Mouse (Mus musculus) layer of hippocampus, adult 11-12 months (tissue): ENCODE results near the gene Hes6.

Source experiments
- DNase-seq: peaks from one replicate; pipeline ENCODE4 v3.0.0; 2022; ENCODE audit warnings: low spot score

The Hes6 gene

DNA sequence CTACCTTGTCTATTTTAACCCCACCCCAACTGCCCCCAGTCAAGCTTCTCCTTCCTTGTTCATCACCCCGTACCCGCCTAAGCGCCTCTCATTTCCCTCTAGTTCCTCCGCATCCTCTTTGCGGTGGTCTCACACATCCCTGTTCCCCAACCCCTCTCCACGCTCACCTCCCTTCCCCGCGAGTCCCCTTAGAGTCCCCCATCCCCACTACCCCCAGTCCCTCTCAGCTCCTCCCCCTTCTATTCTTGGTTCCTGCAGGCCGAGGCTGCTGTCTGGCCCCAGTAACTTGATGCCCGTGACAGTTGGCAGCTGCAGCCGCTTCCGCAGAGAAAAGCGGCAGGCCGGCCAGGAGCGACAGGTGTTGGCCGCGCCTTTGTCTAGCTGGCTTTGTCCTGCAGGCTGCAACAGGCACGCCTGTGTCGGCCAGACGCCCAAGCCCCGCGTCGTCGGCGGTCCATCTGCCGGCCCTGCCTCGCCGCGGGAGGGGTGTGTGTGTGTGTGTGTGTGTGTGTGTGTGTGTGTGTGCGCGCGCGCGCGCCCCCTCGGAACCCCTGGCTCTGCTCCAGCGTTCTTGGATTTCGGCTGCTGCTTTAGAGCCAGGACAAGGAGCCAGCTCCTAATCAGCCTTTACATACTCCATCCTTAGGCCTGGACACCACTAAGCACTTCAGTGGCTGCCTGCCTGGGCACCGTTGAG is at the start of gene Hes6:
Gene Hes6 (minus strand): TSS at position 141 of the 697 bp plus-strand sequence.
- DNase-seq: peak; percentile 66

DNA sequence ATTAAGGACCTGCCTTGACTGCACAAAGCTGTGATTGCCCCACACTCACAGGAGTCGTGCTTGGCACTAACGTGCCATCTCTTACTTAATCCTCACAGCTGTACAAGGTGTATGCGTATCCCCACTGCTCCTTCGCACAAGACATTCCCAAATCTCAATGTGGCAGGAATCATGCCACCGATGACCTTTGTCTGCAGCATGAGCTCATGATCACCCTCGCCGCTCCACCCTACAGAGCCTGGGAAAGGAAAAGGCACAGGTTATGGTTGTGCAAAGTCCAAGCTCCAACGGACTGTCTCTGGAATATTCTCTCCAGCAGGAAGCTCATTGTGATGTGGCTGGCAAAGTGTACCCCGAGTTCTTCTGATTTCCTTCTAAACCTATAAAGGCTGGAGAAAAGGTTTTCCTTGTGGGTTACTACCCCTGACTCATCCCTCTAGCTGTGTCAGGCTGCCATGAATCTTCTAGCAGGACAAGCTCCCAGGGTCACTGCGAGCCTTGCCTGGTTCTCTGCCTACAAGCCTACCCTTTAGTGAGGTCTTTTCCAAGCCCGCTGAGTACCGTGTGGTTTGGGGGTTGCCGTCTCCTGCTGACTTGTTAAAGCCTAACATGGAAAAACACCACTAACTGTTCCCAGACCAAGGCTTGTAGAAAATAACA is 49.6 kb upstream of the Hes6 start:
- no peak for DNase-seq

DNA sequence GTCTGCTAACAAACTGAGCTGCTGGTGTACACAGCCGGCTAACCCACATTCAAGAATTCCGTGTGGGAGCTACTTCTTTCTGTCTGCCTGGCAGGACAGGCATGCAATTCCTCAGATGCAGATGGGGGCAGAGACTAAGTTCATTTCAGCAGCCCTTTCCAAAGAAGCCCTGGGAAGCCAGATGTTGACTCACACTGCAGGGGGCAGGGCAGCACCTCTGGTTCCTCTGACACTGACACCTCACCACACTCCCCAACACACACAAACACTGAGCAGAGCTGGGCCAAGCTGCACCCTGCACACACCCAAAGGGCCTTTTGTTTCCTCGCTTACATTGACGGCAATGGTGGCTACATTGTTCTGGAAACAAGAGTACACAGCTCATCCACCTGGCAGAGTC is 46.7 kb upstream of the Hes6 start:
- DNase-seq: no peak

DNA sequence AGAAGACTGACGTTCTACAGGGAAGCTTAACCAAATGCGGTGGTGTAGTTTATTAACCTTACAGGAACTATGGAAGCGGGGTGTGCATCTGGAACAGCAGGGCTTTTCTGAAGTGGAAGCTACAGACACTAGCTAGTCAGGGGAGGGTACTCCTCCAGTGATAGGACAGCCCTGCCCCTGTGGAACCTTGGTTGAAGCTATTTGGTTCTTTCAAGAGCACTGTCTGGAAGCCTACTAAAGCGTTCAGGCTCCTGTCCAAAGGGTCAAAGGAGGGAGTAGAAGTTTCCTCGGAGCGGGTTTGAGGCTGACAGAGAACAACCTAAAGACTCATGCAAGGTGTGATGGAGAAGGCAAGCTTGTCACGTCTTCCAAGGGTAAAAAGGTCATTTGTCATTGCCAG is 46.2 kb upstream of the Hes6 start:
- DNase-seq: no peak

DNA sequence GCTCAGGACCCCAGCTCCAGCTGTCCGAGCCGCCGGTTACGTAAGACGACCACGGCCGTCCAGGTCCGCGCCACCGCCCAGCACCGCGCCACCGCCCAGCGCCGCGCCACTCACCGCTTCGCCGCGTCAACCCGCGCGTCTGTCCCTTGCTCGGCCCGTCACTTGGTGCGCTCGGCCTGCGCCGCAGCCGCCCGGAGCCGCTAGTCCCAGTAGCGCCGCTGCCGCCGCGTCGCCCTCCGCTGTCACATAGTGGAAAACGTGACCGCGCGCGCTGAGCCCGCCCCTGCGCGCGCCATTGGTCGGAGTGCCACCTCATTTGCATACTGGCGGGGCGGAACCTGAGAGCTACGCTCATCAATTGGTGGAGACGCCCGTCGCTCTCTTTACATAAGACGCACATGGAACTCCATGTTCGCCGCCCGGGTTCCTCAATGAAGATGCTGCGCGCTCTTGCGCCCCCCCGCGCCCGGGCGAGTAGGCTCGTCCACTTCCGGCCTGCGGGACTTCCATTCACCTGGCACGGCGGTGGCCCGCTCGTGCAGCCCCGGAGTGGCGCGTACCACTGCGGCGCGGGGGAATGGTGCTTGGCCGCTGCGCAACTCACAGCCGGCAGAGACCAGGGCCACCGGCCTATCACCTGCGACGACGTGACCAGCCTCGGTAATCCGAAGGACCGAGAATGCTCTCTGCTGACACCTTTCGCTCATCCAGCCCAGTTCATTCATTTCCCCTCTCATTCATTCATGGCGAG is 45.4 kb upstream of the Hes6 start, which contains the start of gene Per2:
Gene Per2 (minus strand): TSS at position 266 of the 751 bp plus-strand sequence.
- DNase-seq: peak; percentile 100

DNA sequence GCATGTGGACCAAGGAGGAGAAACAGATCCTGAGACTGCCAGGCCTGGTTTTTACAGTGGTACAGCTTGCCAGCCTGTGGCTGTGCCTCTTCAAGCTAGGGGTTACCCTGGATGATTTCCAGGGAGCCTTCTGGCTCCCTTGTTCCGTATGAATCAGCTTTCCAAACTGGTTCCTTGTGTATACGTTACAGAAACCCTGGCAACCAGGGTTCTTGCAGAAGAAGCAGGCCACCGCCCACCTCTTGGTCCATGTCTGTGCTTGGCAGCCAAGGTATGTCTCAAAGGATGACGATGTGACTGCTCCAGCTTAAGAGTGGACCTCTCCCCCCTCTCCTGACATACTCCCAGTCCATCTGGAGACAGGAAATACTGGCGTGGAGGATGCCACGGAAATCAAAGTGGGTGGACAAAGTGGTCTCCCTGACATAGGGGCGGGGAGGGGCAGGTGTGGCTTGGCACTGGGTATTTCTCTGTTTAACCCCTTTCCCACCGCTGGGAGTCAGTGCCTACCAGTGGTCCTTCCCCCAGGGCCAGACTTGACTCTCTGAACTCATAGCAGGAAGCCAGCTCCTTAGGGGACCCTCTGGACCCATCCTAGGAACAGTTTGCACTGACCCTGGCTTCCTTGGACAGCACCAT is 44.5 kb upstream of the Hes6 start:
- peak; percentile 63 for DNase-seq

DNA sequence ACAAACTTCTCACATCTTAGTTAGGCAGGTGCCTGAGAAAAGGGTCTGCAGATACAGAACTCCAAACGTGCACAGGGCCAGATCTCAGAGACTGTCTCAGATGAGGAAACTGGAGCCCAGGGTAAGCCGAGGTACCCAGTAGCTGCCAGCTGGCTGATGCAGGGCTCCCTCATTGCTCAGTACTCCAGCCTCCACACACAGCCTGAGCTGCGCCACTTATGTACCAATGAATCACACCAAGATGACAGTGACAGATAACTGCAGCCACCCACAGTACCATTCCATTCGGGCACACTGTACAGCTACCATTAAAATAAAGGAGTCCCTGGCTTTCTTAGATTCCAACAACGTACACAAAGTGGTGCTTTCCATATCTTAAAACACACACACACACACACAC is 43.9 kb upstream of the Hes6 start:
- peak; percentile 72 for DNase-seq

DNA sequence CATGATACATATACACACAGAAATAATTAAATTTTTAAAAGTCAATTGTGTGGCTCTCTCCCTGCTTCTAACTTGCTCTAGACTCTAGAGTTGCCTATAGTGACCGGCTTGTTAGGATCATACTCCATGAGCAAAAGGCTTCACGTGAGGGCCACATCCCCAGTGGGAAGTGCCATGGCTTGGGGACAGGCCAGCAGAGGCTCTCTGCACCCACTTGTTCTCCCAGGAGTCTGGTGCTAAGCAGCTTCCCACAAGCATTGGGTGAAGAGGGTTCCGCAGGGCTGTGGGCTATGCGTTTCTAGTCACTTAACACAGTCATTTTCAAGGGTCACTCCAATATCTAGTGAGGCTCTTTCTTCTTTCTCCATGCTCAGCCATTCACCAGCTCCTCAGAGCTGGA is 43.3 kb upstream of the Hes6 start:
- DNase-seq: no peak

DNA sequence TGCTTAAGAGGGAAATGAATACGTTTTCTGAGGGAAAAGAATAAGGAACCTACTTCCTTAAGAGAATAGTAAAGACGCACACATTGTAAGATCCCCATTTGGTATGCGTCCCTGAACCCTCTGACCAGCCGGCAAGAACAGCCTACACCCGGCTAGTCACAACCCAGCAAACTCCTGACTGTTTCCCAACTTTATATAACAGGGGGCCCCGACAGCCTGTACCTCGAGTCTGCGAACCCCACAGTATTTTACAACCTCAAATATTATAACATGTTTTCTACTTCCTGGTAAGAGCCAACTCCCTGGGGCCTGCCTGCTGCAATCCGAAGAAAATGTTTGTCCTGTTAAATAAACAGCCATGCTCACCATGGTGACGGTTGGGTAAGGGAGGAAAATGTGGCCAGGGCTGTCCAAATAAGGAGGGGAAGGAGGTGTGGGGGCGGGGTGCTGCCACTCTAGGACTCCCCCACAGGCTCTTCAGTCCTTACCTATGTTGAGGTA is 42.5 kb upstream of the Hes6 start:
- DNase-seq: no peak

DNA sequence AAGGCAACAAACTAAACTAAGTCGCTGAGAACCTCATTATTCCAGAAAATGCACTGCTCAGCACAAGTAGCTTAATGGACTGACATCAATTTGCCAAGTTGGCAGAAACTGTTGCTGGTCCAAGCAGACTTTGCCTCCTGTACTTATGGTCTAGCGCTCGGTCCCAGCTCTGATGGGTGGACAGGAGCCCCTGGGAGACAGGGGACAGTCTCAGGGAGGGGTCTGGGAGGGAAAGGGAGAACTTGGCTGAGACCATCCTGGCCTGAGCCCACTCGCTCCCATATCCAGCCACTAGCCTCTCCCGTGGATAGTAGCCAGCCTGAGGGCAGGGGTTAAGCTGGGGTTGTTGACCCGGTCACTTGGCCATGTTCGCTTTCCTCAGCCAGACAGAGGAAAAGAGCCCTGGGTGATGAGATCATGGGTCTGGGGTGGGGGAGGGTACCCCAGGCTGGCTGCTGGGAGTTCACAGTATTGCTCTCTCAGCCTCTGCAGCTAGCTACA is 41.9 kb upstream of the Hes6 start:
- no peak for DNase-seq

DNA sequence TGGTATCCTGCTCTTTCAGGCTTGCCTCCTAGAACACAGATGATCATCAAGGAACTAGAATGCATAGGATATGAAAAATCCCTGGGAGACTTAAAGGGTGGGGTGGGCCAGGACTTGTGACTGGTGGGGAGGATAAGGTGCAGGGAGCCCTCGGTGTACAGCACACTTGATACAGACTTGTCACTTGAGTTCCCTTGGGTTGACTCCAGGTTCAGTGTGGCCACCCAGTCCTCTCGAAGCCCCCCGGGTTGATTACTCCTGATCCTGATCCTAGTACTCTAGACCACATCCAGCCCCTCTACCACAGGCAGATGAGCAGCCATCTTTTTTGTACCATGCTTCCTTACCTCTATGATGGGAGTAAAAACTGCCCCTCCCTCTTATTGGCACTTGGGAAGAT is 41.1 kb upstream of the Hes6 start:
- no peak for DNase-seq

DNA sequence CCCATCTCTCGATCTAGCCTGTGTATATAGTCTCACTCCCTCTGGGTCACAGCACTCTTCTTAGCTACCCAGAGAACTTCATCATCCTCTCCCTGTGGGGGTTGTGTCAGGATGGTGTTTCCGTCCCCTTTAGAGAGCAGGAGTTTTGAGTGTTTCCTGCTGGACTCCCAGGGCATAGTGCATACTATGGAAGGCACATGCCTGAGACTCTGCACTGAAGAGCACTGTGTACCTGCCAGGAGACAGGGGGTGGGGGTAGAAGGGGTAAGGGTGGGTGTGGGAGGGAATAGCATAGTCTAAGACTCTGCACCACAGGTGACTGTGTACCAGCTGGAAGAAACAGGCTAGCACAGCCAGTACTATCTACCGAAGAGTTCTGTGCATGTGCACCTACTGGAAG is 40.5 kb upstream of the Hes6 start:
- no peak for DNase-seq

DNA sequence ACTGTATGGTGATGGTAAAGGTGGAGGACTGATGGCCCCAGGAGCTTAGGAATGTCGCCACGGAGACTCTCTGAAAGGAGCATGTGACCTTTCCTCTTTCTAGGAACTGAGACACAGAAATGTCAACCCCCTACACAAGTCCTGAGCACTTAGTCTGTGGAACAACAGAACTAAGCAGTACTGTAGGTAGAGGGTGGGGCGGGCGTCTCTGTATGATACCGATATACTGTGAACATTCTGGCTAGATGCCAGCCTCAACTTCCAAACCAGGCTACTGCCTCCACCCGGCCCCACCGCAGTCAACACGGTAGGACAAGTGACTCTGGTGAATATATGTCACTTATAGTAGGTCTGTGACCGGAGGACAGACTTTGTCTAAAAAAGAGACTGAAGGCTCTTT is 40.1 kb upstream of the Hes6 start:
- no peak for DNase-seq

DNA sequence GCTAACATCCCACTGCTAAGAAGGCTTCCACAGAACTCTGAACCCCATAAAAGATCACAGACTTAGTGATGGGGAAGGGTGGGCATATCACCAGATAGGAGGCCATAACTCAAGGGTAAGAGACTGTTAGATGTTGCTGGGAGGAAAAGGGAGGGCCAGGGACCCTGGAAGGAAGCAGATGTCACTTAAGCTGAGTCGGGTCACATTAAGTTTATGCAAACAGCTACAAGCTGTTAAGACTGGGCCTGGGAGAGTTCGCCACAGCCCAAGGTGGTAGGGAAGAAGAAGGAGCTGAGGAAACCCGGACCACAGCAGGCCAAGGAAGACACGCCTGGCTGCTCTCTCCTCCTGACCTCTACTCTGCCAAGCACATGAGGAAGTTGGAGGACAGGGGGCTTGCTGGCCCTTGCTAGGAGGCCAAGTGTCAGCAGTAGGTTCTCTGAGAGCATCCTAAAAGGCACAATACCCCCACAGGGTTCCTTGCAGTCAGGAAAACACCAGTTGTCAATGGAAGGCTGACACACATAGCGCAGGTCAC is 37.8 kb upstream of the Hes6 start:
- no peak for DNase-seq

DNA sequence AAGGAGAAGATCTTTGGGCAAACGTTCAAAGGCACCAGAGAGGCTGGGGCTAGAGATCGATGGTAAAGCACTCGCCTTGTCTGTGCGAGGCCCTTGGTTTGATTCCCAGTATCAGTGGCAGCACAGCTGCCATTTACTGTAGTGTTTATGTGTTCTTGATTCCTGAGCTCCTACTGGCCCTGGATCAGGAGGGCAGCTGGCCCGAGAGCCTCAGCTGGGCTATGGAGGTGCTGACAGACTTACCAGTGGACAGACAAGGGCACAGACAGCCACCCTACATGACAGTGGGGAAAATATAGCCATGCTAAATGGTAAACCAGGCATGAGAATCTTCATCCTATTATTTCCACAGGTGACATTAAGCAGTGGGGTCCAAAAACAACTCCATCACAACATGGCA is 37.0 kb upstream of the Hes6 start:
- DNase-seq: no peak

DNA sequence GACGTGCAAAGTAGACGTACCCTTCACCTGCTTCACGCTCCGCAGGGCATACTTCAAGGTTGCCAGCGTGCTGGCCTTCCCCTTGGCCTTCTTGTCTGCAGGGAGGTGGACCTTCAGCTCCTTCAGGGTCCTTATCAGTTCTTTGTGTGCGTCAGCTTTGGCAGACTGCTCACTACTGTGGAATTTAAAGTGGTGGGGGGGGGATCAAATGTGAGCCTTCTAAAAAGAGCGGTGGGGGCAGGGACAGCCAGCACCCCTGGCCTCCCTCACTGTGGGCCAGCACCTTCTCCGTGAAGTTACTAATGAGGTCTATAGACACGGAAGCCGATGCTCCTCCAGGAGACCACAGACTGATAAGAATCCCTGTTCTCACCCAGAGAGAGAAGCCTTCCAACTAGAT is 34.9 kb upstream of the Hes6 start:
- DNase-seq: no peak

DNA sequence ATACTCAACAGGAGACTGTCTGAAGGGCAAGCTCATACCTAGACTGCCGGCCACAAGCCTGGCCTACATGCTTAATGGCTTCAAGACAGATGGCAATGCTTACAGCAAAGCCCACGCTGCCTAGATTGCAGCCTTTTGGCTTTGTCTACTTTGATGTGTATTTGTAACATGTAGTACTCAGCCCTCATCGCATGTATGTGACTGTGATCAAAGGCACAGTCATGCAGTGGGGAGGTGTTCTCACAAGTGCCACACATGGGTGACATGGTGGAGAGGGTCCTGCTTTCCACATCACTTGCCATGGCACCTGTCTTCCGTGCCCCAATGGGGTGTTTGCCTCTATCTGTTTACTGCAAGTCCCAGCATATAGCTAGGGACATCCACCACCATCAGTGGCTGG is 32.7 kb upstream of the Hes6 start:
- no peak for DNase-seq

DNA sequence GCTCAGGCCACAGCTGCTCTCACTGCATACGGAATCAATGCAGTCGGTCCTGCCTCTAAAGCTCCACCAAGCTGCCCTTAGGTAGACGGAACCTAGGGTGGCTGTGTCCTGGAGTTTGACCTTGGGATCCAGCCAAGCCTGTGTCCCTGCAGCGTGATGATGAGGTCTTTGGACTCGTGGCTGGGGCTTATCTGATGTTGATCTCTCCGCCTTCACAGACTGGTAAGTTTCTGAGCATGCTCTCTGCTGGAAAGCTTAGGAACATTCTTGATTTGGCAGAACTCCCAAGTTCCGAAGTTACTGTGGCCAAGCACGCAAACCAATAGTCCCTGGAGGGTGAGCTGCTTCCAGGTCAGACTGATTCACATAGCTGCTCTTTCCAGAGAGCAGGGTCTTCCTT is 32.2 kb upstream of the Hes6 start:
- DNase-seq: no peak

DNA sequence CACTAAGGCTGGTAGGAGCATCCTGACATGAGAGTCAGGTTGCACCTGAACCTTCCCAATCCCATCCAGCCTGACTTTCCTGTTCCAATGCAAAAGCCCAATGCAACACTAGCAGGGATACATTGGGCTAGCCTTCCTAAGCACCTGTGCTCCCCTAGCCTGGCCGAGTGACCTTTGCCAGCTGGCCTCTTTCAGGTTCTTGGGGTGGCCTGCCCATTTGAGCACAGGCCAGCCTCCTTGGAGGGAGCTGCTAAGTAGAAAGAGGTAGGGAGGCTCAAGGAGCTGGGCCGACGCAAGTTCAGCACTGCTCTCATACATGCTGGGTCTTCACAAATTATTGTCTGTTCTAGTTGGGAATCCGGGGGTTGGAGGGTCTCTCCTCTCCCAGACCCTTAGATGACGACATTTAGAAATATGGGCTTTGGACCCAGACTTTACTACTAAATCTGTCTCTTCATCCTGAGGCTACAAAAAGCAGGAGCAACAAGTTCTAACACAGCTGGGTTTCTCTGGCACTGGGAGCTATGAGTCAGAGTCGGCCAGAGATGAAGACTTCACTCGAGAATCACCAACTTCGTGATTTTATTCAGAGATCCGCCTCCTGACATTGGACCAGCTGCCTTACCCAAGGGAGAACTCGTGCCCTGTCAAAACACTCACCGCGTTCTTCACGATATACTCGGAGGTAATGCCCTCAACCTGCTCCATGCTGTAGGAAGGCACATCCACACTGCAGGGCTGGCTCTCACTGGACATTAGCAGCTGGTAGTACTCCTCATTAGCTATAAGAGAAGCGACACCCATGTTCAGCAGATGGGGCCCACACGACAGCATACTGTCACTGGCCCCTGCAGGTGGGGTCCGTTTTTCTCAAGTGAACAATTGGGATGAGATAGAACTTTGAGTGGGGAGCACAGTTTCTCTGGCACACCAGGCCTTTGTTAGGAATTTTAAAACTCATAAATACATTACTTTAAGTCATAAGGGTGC is 31.3 kb upstream of the Hes6 start:
- no peak for DNase-seq

DNA sequence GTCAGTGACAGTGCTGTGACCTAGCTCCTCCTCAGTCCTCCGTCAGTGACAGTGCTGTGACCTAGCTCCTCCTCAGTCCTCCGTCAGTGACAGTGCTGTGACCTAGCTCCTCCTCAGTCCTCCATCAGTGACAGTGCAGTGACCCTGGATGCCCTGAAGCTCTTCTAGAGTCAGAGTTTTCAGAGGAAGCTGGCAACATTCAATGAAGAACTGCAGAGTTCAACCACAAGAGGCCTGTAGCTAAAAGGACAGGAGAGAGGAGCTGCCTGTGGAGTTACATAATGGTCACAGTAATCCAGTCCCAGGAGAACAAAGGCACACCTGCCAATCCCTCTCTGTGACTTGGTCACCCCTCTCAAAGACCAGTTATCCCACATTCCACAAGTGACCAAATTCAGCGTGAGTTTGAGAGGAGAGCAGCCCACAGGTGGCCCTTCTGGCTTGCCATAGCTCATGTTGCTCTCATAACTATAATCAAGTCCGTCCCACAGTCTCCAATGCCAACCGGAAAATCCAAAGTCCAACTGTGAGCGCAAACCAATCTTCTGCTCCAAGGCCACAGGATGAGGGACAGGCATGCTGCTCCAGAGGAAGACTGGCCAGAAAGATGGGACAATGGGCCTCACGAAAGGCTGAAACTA is 28.6 kb upstream of the Hes6 start:
- DNase-seq: no peak
